Mouse (Mus musculus) testis, adult 2 months (tissue): ENCODE results near the gene Sat2.
"Not testable (repeated sequence)": the region's sequence is repeated elsewhere in the genome, so short reads cannot be mapped to it uniquely, and the experiment has no call there.

Source experiments
- CTCF ChIP-seq: fragments of 200-500 bp; IDR thresholded peaks from 2 replicates; pipeline ENCODE4 v1.5.1; 2012; ENCODE audit warnings: low read depth, mild to moderate bottlenecking, inconsistent platforms, low read length, moderate library complexity; ENCODE audit not compliant: control insufficient read depth, insufficient read depth, insufficient replicate concordance
- POLR2A ChIP-seq: fragments of 200-500 bp; IDR thresholded peaks from 2 replicates; pipeline ENCODE4 v1.6.1; 2012; ENCODE audit warnings: low read depth, mild to moderate bottlenecking, inconsistent platforms, low read length, moderate library complexity; ENCODE audit not compliant: control insufficient read depth

- TF ChIP-seq CTCF, POLR2A: not testable (repeated sequence)
These were observed 2.5 kb downstream of the Sat2 start for GRCm38 (mm10) chr11:69624339-69624738.
